Mouse (Mus musculus) hematopoietic stem cell, adult 5-6 weeks (primary cell): ENCODE results near the gene Cyp2g1. TPM values are rescaled to one million over a fixed set of nuclear protein-coding genes. Genes with fewer than 3 reads are reported as not detected.
"Not testable (repeated sequence)": the region's sequence is repeated elsewhere in the genome, so short reads cannot be mapped to it uniquely, and the experiment has no call there.

Experiments used
- ATAC-seq, 2 experiments: fragments of 125-278 bp in 1 of 2; replicated peaks in 1 of 2; 2 replicates each; pipeline ENCODE4 v1.8.0; 2016 to 2017; ENCODE audit warnings: inconsistent platforms in 2 of 2, mild to moderate bottlenecking in 2 of 2, moderate number of reproducible peaks in 2 of 2, low read depth in 1 of 2, moderate TSS enrichment in 1 of 2; ENCODE audit not compliant: low FRiP score in 2 of 2, poor library complexity in 2 of 2, severe bottlenecking in 2 of 2, insufficient read depth in 1 of 2, low TSS enrichment in 1 of 2
- total RNA-seq: library from RNA; stranded (forward); fragments of 172-1452, 232-1000 nt; gene quantifications from 2 replicates; pipeline ENCODE4 v1.2.3, GENCODE M21; 2017

Gene Cyp2g1
- total RNA-seq, 1 experiment from 2014 or later, result not detected

GRCm38 (mm10) chr7:26832668-26833067, 24.0 kb downstream of the Cyp2g1 start:
- ATAC-seq, result not testable (repeated sequence)

DNA sequence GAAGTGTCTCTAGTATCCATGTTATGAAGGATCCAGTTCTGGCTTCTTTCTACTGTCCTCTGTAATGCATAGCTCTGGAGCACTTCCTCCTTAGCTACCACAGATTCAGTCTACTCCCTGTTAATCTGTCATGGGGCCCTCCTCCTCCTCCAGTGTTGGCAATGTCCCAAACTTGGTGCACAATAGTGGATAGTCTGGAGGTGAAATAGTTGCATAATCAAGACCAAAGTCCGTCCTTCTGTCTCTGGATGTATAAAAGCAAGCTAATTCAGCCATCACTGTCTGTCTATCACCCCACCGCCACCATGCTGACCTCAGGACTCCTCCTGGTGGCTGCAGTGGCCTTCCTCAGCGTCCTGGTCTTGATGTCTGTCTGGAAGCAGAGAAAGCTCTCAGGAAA, 26.4 kb downstream of the Cyp2g1 start, which contains the start of gene Cyp2a5:
Gene Cyp2a5, plus strand, starts transcription at position 247 of the 400 bp plus-strand sequence.
- ATAC-seq, result not testable (repeated sequence)

GRCm38 (mm10) chr7:26843400-26843799, 34.7 kb downstream of the Cyp2g1 start:
- not testable (repeated sequence) for ATAC-seq

- not testable (repeated sequence) for ATAC-seq
Observed at GRCm38 (mm10) chr7:26850063-26850462, 41.4 kb downstream of the Cyp2g1 start.

Other genes with a start within 250 kb of the Cyp2g1 start
- not detected in 2 replicates for gene Vmn1r185, start 190.4 kb upstream of the Cyp2g1 start, total RNA-seq
- gene Cyp2b23, start 122.5 kb upstream of the Cyp2g1 start, total RNA-seq, result not detected in 2 replicates
- gene Cyp2b19, start 51.8 kb upstream of the Cyp2g1 start, total RNA-seq, result not detected in 2 replicates
- not detected in 2 replicates for gene Cyp2a5, start 26.4 kb downstream of the Cyp2g1 start, total RNA-seq
- gene Cyp2a22, start 130.5 kb downstream of the Cyp2g1 start, total RNA-seq, result not detected in 2 replicates
- gene Cyp2a12, start 220.2 kb downstream of the Cyp2g1 start, total RNA-seq, result not detected in 2 replicates